Mouse (Mus musculus) brain, embryonic 14.5 days (tissue): ENCODE results near the gene Arhgap19.

Experiments used
- CTCF ChIP-seq: fragments of 200-500 bp; IDR thresholded peaks from 2 replicates; pipeline ENCODE4 v1.5.1; 2012; ENCODE audit warnings: inconsistent platforms, mild to moderate bottlenecking, moderate library complexity, borderline replicate concordance; ENCODE audit not compliant: insufficient read depth, insufficient read length; ENCODE audit errors: extremely low read depth
- POLR2A ChIP-seq: fragments of 200-500 bp; IDR thresholded peaks from 2 replicates; pipeline ENCODE4 v1.6.1; 2012; ENCODE audit warnings: mild to moderate bottlenecking, inconsistent platforms, borderline replicate concordance; ENCODE audit not compliant: poor library complexity, insufficient read depth, insufficient read length, severe bottlenecking; ENCODE audit errors: extremely low read depth

DNA sequence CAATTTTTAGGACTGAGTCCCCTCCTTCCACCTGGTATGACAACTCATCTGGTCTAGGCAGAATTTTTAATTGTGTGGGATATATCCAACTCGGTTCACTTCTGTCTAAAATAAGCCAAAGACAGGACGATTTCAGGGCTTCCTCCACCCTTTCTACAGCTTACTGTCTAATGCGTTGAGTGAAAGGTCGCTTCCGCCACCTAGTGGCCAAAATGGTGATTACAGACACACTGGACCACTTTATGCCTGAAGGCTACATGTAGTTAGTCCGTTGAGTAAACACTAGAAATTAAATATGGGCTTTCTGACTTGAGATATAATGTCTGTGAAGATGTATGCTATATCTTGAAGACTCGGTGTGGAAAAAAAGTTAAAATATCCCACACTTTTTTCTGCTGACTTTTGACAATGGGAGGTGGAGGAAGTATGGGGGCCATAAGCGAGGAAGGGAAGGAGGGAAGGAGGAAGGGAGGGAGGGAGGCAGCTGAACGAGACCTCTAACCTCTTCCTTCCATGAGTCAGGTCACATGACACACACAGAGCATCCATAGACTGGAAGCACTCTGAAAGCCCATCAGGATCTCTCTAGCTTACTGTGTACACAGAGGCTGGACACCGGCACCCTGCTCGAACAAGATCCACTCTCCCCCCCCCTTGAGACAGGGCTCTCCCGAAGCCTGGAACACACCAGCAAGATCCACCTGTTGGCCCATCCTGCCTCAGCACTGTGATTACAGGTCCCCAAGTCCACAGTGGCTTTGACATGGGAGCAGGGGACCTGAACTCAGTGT lies 37.8 kb downstream of the Arhgap19 start:
- TF ChIP-seq CTCF = peak; percentile 86; the same call in 1 of the 2 replicates
- no peak for TF ChIP-seq POLR2A
